Mouse (Mus musculus): ENCODE data around the gene Tns1. TPM values are rescaled to one million over a fixed set of nuclear protein-coding genes. Genes with fewer than 3 reads are reported as not detected.

Tns1 gene
- total and polyA plus RNA-seq, 3 experiments: 0.11 TPM; not detected in 2

- Histone ChIP-seq H3K79me2 (ENCODE audit: control insufficient read depth, insufficient read depth, low read length, poor library complexity) (no peaks in the 10 kb centered on the region), H3K4me3 (ENCODE audit: control insufficient read depth in 1 of 2, insufficient read depth in 1 of 2, low read depth in 2 of 2, low read length in 2 of 2) (no peak overlapping the region), H3K27me3 (ENCODE audit: control insufficient read depth in 1 of 2, insufficient read depth in 2 of 2, low read length in 2 of 2) (no peaks in the 10 kb centered on the region), H3K36me3 (ENCODE audit: control insufficient read depth in 1 of 2, insufficient read depth in 2 of 2, low read length in 2 of 2) (no peaks in the 10 kb centered on the region), H3K27ac (ENCODE audit: control insufficient read depth, low read depth, low read length) (no peak overlapping the region), H3K4me1 (ENCODE audit: control insufficient read depth in 1 of 2, insufficient read depth in 2 of 2, low read length in 2 of 2) (no peaks in the 10 kb centered on the region), H3K9me3 (replicated peaks; ENCODE audit: insufficient read depth, low read length) (no peaks in the 10 kb centered on the region), H3K9ac (ENCODE audit: control insufficient read depth, low read depth, low read length, poor library complexity, severe bottlenecking) (no peak overlapping the region)
- DNase-seq (ENCODE audit: low read depth, low spot score): no peak
- TF ChIP-seq BHLHE40 (IDR thresholded peaks at IDR 0.05; ENCODE audit: borderline replicate concordance, low read depth, low read length): no peak
- TF ChIP-seq KAT2A (conservative IDR thresholded peaks at IDR 0.05; ENCODE audit: low read depth, low read length): no peak
- no peak for TF ChIP-seq NRF1 (IDR thresholded peaks at IDR 0.05; ENCODE audit: insufficient read depth, low read depth, low read length, poor library complexity, severe bottlenecking)
- TF ChIP-seq POLR2AphosphoS5 (IDR thresholded peaks at IDR 0.05; ENCODE audit: borderline replicate concordance, low read depth, low read length): no peak
- TF ChIP-seq MAX (IDR thresholded peaks at IDR 0.05; ENCODE audit: low read length): no peak
- TF ChIP-seq HCFC1 (IDR thresholded peaks at IDR 0.05; ENCODE audit: low read depth, low read length): no peak
- TF ChIP-seq JUND (IDR thresholded peaks at IDR 0.05; ENCODE audit: low read depth, low read length): no peak
- no peak for TF ChIP-seq USF2 (IDR thresholded peaks at IDR 0.05; ENCODE audit: borderline replicate concordance in 1 of 2, insufficient read depth in 1 of 2, low read depth in 1 of 2, low read length in 2 of 2)
- TF ChIP-seq RCOR1 (IDR thresholded peaks at IDR 0.05; ENCODE audit: low read depth, low read length): no peak
- TF ChIP-seq CHD1 (IDR thresholded peaks at IDR 0.05; ENCODE audit: low read depth, low read length): no peak
- no peak for TF ChIP-seq TCF12 (IDR thresholded peaks at IDR 0.05; ENCODE audit: low read depth, low read length)
- TF ChIP-seq SIN3A (IDR thresholded peaks at IDR 0.05; ENCODE audit: low read length): no peak
- no peak for TF ChIP-seq TAL1 (IDR thresholded peaks at IDR 0.05; ENCODE audit: low read length)
- no peak for TF ChIP-seq USF1 (IDR thresholded peaks at IDR 0.05; ENCODE audit: low read depth, low read length)
- no peak for TF ChIP-seq TBP (IDR thresholded peaks at IDR 0.05; ENCODE audit: low read depth, low read length)
- TF ChIP-seq MXI1 (IDR thresholded peaks at IDR 0.05; ENCODE audit: low read depth, low read length): no peak
- TF ChIP-seq GABPA (IDR thresholded peaks at IDR 0.05; ENCODE audit: low read depth, low read length): no peak
Observed at GRCm38 (mm10) chr1:73995063-73995810, 129.0 kb downstream of the Tns1 start.

- H3K4me1 ChIP-seq (ENCODE audit: control insufficient read depth in 1 of 2, insufficient read depth in 2 of 2, low read length in 2 of 2): no peaks in the 10 kb centered on the region
- no peak overlapping the region for H3K9ac ChIP-seq (ENCODE audit: control insufficient read depth, low read depth, low read length, poor library complexity, severe bottlenecking)
- no peak overlapping the region for H3K27ac ChIP-seq (ENCODE audit: control insufficient read depth, low read depth, low read length)
- H3K79me2 ChIP-seq (ENCODE audit: control insufficient read depth, insufficient read depth, low read length, poor library complexity): no peaks in the 10 kb centered on the region
- no peak for DNase-seq (ENCODE audit: low read depth, low spot score)
- no peaks in the 10 kb centered on the region for H3K27me3 ChIP-seq (ENCODE audit: control insufficient read depth in 1 of 2, insufficient read depth in 2 of 2, low read length in 2 of 2)
- H3K36me3 ChIP-seq (ENCODE audit: control insufficient read depth in 1 of 2, insufficient read depth in 2 of 2, low read length in 2 of 2): no peaks in the 10 kb centered on the region
- TF ChIP-seq GABPA (IDR thresholded peaks at IDR 0.05; ENCODE audit: low read depth, low read length) (no peak), MYC (IDR thresholded peaks at IDR 0.05; ENCODE audit: low read depth, low read length) (no peak), EP300 (IDR thresholded peaks at IDR 0.05; ENCODE audit: low read depth in 1 of 2, low read length in 2 of 2) (no peak), MEF2A (IDR thresholded peaks at IDR 0.05; ENCODE audit: extremely low read depth, insufficient replicate concordance, low read depth, low read length, poor library complexity, severe bottlenecking) (no peak), TAL1 (IDR thresholded peaks at IDR 0.05; ENCODE audit: low read length) (no peak), ELF1 (IDR thresholded peaks at IDR 0.05; ENCODE audit: low read depth, low read length) (no peak), ZKSCAN1 (IDR thresholded peaks at IDR 0.05; ENCODE audit: low read depth, low read length) (no peak)
- H3K9me3 ChIP-seq (replicated peaks; ENCODE audit: insufficient read depth, low read length): no peaks in the 10 kb centered on the region
- H3K4me3 ChIP-seq (ENCODE audit: control insufficient read depth in 1 of 2, insufficient read depth in 1 of 2, low read depth in 2 of 2, low read length in 2 of 2): no peak overlapping the region
Observed at GRCm38 (mm10) chr1:73993901-73994426, 130.3 kb downstream of the Tns1 start.
